Mouse (Mus musculus): ENCODE data around the gene Dll3.

Dll3 gene

GRCm38 (mm10) chr7:28309737-28310136 lies 7.7 kb upstream of the Dll3 start:
- no peak for DNase-seq (ENCODE audit: low spot score)

GRCm38 (mm10) chr7:28306216-28306615 lies 4.2 kb upstream of the Dll3 start:
- no peak for DNase-seq (ENCODE audit: low spot score)

DNA sequence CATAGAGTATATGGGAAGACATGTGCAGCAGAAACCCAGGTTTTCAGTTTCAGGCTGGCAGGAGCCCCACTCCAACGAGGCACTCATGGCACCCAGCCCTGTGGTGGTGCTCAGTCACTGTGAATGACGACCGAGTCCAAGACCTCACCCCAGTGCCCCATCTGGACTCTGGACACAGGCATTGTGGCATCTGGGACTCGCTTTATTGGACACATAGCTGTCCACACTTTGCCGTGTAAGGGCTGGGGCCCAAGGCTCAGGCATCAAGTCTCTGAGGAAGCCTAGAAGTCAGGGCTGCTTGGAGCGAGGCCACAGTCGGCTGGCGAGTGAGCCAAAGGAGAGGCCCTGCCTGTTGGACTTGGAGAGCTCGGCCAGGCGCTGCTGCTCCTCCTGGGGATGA lies 3.6 kb upstream of the Dll3 start:
- DNase-seq (ENCODE audit: low spot score), result no peak

GRCm38 (mm10) chr7:28298837-28299625 lies 3.0 kb downstream of the Dll3 start:
- no peak for DNase-seq (ENCODE audit: low spot score)

DNA sequence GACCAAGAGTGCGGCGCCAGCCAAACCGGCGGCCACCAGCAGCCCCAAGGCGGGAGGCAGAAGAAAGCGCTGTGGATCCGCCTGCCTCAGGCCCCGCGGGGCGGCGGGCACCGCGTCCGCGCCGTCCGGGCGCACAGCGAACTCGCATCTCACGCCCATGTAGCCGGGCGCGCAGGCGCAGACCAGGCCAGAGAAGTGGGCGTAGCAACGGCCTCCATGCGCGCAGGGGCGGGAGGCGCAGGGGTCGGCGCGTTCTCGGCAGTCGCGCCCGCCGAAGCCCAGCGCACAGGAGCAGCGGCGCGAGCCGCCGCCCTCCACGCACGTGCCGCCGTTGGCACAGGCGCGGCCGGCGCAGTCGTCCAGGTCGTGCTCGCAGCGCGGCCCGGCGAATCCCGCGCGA lies 7.6 kb downstream of the Dll3 start:
- DNase-seq (ENCODE audit: low spot score), result peak; percentile 75

DNA sequence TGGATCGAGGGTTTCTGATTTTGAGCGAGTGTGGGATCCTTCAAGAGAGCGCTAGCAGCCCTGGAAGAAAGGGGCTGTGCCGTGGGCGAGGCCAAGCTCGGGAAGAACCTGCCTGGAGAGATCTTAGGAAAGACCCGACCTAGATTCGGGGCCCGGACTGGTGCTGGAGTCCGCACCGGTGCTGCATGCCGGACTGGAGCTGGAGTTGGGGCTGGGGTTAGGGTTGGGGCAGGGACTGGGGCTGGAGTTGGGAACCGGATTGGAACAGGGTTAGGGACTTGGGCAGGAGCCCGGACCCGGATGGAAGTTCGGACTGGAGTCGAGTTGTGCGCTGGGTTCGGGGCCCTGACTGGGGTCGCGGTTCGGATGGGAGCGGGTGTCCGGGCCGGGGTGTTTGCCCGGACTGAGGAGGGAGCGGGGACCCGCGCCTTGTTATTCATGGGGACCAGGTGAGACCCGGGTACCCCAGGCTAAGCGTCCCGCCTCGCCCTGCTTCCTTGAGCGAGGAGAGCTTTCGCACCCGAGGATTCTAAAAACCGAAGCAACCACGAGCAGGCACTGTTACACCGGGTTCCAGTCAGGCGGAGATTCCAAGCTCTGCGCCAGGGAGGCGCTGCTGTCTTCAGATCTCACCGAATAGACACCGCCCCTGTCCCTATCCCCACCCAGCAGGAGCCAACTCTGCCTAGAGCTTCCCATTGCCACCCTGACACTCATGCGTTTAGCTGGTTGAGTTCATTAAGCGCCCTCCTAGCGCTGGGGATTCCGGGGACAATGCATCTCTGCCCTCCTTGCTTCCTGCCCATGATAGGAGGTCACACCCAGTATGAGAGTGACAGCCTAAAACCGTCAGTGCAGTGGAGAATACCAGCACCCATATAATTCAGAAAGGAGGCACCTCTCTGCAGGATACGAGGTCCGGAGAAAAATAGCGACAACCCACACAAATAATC lies 11.1 kb downstream of the Dll3 start, which contains the start of gene Selenov:
Selenov (minus strand) TSS at position 549 of the 953 bp plus-strand sequence.
- DNase-seq (ENCODE audit: low spot score), result peak; percentile 36

DNA sequence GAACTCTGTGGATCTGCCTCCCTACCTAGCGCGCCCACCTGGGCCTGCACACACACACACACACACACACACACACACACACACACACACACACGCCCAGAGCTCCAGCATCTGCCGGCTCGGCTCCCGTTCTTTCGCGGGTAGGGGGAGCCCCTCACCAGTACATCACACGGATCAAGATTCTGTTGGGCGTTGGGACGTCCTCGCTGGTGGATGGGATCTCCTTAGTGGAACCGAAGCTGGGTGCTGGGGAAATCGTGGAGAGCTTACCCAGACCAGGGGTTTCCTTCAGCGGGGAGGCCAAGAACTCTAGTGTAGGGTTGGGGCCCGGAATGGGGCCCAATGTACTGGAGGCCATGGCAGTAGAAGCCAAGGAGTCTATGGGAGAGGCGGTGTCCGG lies 11.9 kb downstream of the Dll3 start:
- no peak for DNase-seq (ENCODE audit: low spot score)

- DNase-seq (ENCODE audit: low spot score), result no peak
Measured at GRCm38 (mm10) chr7:28280630-28281029, 21.4 kb downstream of the Dll3 start.

DNA sequence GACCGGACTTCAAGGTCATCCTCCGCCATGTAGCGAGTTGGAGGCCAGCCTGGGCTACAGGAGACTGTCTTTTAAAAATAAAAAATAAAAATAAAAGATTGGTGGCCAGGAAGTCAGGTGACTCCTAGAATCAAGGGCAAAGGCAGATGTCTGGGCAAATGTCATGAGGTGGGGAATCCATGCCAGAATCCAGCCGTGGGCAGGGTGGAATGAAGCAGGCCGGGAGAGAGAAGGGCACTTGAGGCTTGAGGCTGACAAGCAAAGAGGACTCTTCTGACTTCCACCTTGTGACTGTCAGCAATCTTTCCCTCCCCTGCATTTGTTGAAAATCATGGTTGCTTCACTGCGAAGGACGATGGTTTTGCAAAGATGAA lies 23.8 kb downstream of the Dll3 start:
- DNase-seq (ENCODE audit: low spot score), result no peak

GRCm38 (mm10) chr7:28277615-28278278 lies 24.3 kb downstream of the Dll3 start, which contains the start of gene Eid2b:
TSS of gene Eid2b (plus strand) at chr7:28277739.
- DNase-seq (ENCODE audit: low spot score), result peak; percentile 90

DNA sequence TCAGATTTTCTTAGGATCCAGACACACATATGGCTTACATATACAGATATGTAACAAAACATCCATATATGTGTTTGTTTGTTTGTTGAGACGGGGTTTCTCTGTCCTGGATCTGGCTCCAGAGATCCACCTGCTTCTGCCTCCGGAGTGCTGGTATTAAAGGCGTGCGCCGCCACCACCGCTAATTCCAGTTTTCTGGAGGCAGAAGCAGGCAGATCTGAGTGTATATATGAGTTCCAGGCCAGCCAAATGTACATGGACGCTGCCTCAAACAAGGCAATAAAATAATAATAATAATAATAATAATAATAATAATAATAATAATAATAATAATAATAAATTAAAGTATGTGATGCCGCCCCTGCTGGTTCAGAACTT lies 24.8 kb downstream of the Dll3 start:
- no peak for DNase-seq (ENCODE audit: low spot score)

DNA sequence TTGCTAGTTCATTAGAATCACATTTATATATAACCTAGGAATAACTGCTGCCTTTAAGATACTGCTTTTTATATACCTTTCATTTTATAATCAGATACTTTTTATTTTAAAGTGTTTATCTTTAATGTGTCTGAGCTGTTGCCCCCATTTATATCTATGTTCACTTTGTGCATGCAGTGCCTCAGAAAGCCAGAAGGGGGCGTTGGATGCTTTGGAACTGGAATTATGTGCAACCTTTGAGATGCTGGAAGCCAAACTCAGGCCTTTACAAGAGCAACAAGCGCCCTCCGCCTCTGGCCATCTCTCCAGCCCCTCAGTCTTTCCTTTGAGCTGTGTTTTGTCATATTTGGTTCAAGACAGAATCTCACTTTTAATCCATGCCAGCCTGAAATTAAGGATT lies 30.3 kb downstream of the Dll3 start:
- DNase-seq (ENCODE audit: low spot score), result no peak

DNA sequence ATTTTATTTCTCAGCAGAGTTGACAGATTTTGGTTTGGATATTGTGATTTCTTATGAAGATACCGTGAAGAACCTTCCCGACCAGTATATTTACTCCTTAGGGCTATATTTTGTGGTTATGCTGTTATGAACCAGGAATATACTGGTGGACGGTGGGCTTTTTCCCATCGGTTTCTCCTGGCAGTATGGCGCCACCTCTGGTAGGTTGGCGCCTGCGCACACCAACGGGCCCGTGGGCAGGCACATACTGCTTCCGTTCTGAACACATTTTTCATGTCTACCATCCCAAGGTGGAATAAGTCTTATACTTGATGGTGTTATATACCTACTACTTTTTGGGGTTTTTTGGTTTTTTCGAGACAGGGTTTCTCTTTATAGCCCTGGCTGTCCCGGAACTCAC lies 32.7 kb downstream of the Dll3 start:
- DNase-seq (ENCODE audit: low spot score), result no peak

DNA sequence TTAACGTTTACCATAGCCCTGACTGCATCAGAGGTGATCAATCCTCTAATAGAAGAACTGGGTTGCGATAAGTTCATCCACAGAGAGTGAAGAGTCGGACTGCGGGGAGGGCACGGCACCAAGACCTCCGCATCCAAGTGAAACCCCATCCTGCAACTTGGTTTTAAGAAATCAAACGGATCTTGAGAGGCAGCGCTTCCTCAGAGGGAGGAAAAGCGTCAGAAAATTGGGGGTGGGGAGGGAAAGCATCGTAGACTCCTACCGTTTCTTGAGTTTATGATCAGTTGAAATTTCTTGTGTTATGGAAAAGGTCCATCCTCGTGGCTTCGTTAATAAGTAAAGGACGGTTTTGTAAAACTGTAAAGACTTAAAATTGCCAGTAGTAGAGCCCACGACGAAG lies 33.5 kb downstream of the Dll3 start:
- no peak for DNase-seq (ENCODE audit: low spot score)

DNA sequence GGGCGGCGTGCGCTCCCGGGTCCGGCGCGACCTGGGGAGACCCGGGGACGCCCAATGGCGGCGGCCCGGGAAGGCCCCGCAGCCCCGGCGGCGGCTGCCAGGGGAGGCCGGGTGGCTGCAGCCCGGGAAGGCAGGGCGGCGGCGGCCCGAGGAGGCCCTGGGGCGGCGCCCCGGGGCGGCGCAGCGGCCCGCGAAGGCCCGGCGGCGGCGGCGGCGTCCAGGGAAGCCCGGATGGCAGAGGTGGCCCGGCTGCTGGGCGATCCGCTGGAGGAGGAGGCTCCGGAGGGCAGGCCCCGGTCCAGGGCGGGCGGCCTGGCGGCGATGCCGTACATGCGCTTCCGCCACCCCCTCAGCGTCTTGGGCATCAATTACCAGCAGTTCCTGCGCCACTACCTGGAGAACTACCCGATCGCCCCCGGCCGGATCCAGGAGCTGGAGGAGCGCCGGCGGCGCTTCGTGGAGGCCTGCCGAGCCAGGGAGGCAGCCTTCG lies 34.0 kb downstream of the Dll3 start:
- DNase-seq (ENCODE audit: low spot score), result peak; percentile 66

- DNase-seq (ENCODE audit: low spot score), result peak; percentile 81
Measured at GRCm38 (mm10) chr7:28267129-28268041, 34.7 kb downstream of the Dll3 start, which contains the start of gene Eid2. TSS of gene Eid2 (plus strand) at chr7:28267881.

- DNase-seq (ENCODE audit: low spot score), result no peak
Measured at GRCm38 (mm10) chr7:28265391-28265790, 36.6 kb downstream of the Dll3 start.

DNA sequence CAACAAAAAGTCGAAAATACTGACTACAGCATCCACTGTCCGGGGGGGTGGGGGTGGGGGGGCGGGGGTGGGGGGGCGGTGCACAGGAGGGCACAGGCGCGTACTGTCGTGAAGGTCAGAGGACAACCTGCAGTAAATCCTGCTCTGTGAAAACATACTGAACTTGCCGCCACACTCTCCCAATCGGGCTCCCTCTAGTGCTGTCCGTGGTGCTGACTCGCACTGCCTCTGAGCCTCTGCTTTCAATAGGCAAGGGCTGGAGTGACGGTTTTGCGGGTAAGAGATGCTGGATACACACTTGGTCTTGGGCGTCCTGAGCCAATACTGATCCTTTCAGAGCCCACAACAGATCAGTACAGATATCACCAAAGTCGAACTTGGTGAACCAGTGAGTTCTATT lies 38.3 kb downstream of the Dll3 start:
- DNase-seq (ENCODE audit: low spot score), result peak; percentile 72

DNA sequence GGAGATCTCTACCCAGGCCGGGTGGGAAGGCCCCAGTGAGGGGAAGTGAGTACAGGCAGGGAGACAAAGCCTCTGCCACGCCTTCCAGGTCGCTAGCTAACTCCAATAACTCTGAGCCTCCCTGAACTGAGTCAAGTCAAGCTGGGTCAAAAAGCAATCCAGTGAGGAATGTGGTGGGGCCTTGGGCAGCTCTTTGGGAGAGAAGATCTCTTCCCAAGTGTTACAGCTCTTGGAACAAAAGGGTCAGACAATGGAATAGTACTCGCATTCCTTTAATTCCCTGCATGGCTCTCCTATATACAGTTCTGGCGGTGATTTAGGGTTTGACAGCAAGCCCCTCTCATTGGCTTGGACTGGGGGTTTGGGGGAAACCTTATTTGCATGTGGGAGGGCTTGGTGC lies 39.2 kb downstream of the Dll3 start:
- no peak for DNase-seq (ENCODE audit: low spot score)

- DNase-seq (ENCODE audit: low spot score), result no peak
Measured at GRCm38 (mm10) chr7:28255476-28255875, 46.6 kb downstream of the Dll3 start.

- no peak for DNase-seq (ENCODE audit: low spot score)
Measured at GRCm38 (mm10) chr7:28254591-28254990, 47.4 kb downstream of the Dll3 start.
